Mouse (Mus musculus): ENCODE measurements at regions not wholly inside any gene's neighbourhood (a gene's known extent, or its start where the extent isn't known, plus 50 kb on each side); places are given as distances from the start of the nearest gene placed in this dataset.

DNA sequence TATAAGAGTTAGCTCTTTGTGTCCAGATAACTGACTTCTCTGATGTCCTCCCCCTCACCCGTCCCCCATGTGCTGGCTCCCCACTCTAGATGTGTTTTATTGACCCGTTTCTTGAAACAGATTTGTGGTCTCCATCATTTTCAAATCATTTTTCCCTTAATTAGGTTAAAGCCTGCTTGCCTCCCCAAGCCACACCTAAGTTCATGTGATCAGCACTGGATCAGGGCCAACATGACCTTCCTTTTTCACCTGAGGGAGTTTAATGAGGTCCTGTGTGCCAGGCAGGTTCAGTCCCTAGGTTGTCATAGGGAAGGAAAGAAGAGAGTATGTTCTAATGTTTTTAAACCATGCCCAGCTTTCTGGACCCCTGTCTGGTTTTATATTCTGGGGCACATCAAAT, 390.9 kb upstream of the Slc35b3 start:
- no peak for DNase-seq (ENCODE audit: low spot score)

DNA sequence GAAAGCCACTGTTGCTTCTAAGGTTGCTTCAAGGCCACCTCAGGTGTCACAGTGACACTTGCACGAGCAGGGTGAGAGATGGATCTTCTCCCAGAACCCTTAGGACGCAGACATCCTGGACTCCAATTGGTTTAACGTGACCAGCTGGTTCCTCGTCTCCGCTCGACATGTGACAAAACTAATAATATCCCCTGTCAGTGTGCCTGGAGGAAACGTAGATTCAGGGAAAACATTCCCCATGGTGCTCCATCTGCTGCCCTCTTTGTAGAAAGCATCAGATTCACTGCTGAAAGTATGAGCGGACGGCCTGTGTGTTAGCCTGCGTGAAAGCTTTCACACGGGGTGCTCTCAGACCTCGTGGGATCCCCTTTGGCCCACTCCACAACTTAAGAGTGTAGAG, 390.0 kb upstream of the Slc35b3 start:
- DNase-seq (ENCODE audit: low spot score), result no peak

DNA sequence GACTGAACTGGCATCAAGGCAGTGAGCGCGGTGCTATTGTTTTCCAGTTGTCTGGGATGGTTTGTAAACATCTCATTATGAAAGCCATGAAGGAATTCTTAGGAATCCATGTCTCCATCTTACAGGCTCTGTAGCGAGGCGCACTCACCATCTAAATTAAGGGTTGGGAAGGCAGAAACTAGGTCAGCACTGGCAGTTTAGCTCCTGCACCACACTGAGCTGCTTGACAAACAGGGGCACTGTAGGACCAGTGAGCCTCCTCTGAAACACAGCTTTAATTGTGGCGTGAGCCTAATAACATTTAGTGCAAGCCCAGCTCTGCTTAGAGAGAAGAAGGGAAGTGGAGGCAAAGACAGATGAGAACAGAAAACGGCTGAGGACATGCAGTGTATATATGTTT, 387.1 kb upstream of the Slc35b3 start:
- DNase-seq (ENCODE audit: low spot score), result no peak

DNA sequence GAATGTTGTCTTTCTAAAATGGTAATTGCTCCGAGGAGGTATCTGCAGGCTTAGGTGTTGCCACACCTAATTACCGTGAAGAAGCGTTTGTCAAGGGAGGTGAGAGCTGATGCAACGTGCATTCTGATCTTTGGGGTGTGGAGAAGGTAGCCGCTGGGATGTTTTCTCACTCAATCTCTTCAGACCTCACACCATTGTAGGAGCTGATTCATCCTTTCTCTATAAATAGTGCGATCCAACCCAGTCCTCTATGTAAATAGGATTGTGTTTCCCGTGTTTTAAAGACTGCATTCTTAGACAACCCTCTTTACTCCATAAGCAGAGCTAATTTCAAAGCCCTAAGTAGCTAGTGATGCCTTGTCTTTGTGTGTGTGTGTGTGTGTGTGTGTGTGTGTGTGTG, 374.2 kb upstream of the Slc35b3 start:
- no peak for DNase-seq (ENCODE audit: low spot score)

DNA sequence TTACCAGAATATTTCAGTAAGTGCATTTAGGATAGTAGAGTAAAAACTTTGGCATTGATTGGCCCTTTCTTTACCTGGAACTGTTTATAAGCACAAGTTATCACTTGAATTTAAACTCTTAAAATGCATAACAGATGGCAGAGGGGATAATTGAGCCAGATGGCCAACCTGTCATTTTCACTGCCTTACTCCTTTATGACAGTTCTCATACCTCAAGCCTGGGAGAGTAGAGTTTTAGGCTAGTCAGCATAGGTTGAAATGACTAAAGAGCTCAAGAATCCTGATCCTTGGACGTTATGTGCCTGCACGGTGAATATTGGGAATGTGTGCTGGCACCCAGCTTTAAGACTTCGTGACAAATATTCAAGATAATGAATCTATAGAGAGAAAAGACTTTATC, 369.1 kb upstream of the Slc35b3 start:
- no peak for DNase-seq (ENCODE audit: low spot score)

DNA sequence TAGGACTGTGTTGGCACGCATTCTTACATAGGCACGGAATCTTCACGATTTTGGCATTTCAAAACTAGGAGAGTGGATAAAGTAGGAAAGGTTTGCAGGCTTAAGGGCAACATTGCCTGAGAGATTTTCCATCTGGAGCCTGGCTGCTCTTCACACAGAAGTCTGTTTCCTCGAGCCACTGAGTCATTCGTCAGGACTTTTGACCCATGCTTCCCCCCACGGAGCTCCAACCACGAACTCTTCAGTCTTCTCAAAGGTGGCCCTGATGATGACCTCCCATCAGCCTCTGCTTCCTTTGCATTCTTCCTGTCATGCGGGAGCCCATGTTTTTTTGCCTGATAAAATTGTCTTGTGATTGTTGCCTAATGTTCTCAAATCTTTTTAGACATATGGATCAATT, 365.5 kb upstream of the Slc35b3 start:
- peak; percentile 18 for DNase-seq (ENCODE audit: low spot score)

DNA sequence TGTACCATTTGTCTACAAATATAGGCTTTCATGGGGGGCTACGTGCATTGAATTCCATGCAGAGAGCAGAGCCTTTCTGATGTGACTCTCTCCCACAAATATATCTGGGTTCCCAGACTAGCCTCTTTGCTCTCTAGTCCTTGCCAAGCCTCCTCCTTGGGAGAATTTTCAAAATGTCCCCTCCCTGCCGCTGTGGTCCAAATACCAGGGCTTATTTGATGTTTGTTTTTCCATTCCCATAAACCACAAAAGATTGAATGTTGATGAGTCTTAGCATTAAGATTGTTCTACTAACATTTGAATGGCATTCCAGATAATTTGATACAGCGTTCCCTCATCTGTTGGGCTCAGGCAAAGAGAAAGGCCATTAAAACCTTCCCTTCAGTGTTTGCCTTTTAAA, 360.4 kb upstream of the Slc35b3 start:
- DNase-seq (ENCODE audit: low spot score), result no peak

DNA sequence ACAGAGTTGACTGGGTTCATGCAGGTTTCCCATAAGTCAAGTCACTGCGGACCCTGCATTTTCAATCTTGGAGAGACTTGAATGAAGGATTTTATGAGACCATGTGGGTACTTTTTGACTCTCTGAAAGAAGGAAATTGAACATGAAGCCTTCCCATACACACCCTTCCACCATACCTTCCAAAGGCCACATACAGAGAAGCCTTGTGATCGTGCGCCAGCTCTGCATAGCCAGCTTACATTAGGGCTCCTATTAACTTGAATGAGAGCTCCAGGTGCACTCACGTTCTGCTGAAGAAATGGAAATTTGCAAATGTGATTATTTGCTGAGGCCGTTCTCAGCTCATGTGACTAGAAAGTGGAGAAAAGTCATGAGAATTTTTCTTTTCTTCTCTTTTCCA, 349.1 kb upstream of the Slc35b3 start:
- no peak for DNase-seq (ENCODE audit: low spot score)

DNA sequence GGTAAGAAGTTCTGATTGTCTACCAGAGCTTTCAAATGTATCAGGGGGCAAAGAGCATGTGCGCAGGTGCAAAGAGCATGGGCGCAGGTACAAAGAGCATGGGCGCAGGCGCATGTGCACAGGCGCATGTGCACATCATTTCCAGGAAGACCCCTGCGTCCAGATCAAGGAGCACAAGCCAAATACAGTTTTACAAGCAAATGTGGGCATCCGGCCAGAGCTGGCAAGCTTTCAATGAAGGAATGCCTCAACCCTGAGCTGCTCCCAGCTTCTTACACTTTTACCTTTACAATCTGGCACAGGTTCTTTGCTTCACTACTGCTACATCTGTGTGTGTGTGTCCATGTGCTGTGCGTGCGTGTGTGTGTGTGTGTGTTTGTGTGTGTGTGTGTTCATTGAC, 347.2 kb upstream of the Slc35b3 start:
- peak; percentile 43 for DNase-seq (ENCODE audit: low spot score)

DNA sequence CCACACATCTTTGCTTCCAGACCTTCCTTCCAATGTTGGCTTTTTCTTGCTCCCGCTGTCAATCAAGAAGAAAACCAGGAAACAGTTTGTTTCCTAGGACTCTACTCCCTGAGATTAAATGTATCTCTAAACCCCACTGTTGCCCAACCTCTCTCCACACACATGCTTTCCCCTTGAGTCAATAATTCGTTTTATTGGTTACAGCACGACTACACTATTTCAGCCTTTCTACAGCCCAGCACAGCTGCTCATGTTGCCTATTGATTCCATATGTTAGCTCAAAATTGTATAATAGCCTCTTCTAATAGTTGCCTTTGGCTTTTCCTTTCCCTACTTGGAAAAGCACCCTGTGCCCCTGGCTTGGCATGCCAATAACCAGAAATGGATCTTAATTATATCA, 346.2 kb upstream of the Slc35b3 start:
- no peak for DNase-seq (ENCODE audit: low spot score)

DNA sequence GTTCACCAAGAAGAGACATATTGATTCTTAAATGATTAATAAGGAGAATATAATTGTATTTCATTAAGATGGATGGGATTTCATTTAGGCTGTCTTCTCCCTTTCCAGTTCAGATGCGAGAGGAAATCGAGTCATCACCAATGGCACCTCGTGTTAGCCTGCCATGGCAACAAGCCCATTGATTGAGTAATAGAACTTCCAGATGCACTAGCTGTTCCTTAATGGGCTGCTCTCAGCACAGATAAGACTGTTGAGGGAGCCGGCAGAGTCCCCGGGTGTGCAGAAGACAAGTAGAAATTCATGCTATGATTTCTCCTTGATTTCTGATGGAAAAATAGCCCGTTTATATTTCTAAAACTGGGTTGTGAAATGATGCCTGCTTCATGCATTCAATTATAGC, 336.5 kb upstream of the Slc35b3 start:
- DNase-seq (ENCODE audit: low spot score), result peak; percentile 52

DNA sequence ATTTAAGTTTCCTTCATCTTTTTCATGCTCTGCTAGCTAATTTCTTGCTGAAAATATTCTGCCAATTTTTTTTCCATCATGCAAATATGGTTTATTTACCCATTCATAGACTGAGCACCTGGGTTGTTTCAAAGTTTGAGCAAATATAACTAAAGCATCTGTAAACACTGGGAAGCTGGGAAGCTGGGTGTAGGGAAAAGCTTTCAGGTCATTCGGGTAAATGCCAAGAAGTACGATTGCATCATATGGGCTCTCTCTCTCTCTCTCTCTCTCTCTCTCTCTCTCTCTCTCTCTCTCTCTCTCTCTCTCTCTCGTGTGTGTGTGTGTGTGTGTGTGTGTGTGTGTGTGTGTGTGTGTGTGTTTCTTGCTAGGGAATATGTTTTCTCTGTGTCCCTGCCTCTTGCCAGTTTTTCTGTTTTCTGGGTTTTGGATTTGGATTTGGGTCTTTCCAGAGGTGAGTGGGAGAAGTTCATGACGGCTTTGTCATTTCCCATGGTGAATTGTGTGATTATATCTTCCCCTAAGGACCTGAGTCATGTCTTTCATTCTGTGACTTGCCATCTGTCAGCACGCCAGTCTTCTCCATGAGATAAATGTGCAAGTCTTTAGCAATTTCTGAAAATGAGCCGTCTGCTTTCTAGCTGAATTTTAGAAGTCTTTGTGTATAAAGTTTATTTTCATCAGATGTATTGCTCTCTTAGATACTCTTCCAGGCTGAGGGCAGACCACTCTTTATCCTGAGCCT, 329.7 kb upstream of the Slc35b3 start:
- DNase-seq (ENCODE audit: low spot score), result peak; percentile 86

DNA sequence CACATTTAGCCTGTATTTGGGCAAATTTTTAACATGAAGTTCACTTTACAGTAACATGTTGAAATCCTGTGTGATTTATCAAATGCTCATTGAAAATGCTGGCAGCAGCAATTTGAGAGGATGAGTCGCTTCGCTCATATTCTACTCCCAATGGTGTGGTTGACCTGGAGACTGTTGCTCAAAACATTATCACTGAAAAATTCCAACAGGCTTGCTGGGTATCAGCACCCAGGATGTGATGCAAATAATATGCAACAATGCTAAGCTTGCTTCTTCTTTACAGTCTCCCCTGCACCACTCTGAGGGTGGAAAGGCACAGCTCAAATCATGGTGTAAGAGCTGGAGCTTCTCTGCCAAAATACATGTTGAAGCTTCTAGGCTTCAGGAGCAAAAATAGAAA, 321.6 kb upstream of the Slc35b3 start:
- no peak for DNase-seq (ENCODE audit: low spot score)

DNA sequence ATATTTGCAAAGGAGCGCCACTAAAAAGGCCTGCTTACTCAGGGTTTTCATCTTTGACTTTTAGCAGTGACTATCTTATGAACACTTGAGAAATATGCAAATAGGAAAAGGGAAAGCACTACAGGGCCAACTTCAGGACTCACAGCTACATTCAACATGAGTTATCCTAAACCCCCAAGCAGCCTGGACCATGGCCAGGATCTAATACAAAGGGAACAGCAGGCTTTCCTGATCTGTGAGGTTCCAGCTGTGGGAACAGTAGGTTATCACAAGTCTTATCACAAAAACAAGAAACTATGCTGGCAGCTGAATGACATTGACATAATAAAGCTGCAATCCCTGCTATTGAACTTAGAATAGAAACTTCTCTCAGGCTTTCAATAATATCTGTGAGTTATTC, 317.4 kb upstream of the Slc35b3 start:
- DNase-seq (ENCODE audit: low spot score), result no peak

DNA sequence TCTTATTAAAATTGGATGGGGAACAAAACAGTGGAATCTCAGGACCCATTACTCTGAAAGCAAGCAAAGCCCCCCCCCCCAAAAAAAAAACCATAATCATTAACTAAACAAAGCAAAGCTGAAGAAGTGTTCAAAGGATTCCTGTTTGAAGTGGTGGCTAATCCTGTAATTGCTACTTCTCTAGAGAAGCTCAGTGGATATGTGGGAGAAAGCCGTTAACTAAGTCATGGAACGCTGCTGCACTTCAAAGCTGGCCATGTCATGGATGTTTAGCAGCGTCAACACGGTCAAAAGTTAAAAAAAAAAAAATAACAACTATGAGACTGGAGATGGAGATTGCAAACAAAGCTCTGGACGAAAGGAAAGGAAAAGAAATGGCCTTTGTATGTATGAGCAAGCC, 305.3 kb upstream of the Slc35b3 start:
- DNase-seq (ENCODE audit: low spot score), result no peak

DNA sequence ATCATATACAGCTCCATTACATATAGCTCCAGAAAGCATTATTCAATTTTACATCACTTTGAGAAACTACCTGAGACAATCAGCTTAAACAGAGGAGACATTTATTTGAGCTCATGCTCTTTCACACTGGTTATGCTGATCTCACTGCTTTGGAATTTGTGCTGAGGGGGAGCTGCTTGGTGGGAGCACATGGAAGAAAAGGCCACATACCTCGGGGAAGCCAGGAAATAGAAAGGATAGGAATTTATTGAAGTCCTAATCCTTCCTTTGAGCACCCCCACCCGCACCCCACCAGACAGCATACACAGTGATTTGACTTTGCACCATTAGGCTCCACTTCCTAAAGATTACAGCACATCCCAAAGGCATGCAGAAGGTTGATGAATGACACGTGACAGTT, 296.0 kb upstream of the Slc35b3 start:
- no peak for DNase-seq (ENCODE audit: low spot score)

DNA sequence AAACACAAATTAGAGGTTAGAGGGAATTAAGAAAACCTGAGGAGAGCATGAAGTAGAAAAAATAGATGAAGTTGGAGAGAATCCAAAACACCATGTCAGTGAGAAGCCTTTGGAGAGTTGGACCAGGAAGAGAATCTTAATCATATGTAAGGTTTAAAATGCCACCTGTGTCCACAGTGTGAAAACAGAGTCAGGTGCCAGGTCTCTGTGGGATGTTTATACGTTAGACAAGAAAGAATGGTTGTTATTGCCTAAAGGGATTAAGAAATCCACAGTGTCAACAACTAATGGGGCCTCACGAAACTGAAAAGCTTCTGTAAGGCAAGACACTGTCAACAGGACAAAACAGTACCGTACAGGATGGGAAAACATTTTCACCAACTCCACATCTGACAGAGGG, 294.7 kb upstream of the Slc35b3 start:
- DNase-seq (ENCODE audit: low spot score), result no peak

DNA sequence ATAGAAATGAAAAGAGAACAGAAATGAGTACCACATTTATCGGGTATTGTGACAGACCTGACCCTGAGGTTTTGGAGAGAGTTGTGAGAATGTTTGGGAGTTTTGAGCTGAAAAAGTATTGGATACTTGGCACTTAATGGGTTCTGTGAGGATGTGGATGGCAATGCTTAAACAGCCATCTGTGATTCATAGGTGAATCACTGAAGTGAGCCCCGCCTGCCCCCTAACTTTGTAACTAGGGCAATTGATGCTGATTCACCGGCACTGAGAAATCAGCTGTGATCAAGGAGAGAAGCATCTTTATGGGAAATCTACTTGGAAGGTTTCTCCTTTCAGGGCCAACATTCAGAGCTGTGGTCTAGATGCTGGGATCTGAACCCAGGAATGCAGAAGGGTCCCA, 291.9 kb upstream of the Slc35b3 start:
- no peak for DNase-seq (ENCODE audit: low spot score)

DNA sequence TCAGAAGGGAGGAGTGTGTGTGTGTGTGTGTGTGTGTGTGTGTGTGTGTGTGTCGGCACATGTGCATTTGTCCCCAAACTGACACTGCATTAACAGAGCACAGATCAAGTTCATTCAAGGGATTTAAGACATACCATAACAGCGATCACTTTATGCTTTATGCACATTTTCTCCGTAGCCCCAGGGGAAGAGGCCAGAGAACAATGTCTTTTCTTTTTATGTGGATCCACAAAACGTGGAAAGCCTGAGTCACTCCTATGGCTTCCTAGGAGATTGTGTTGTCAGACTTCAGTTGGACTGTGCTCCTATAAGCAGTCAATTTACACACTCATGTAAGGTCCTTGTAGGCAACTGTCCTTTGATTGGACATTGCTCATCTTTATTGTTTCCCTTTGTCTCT, 289.4 kb upstream of the Slc35b3 start:
- no peak for DNase-seq (ENCODE audit: low spot score)

DNA sequence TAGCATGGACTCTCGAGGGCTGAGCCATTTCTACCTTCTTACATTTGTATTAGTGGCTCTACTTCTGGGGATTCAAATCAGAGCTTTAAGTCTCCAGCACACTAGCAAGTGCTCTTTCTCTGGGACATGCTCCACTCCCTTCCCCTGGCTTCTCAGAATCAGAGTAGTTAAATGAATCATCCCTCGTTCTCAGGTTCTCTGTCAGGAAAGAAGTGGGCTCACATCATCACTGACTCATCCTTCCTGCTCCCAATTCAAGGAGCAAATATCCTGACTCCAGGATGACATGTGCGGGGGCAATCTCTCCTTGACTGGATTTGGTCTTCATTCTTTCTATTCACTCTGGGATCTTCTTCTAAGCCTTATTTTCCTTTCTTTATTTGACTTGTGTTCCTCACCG, 266.2 kb upstream of the Slc35b3 start:
- DNase-seq (ENCODE audit: low spot score), result no peak

DNA sequence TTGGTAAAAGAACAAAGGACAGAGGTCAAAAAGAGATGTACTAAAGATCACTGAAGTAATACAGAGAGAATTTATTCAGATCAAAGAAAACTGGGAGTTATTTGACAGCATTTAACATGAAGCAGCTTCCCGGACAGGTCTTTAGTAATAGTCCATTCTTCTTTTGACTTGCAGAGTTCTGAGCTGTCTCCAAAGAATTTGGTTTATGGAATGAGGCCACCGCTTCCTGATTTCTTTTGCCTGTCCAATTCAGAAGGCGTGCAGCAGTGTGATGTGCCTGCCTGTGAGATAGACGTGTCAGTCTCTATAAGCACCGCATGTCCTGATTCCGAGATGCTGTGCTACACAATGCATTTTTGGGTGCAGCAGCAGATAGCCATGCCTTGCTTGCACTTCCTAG, 265.0 kb upstream of the Slc35b3 start:
- no peak for DNase-seq (ENCODE audit: low spot score)

DNA sequence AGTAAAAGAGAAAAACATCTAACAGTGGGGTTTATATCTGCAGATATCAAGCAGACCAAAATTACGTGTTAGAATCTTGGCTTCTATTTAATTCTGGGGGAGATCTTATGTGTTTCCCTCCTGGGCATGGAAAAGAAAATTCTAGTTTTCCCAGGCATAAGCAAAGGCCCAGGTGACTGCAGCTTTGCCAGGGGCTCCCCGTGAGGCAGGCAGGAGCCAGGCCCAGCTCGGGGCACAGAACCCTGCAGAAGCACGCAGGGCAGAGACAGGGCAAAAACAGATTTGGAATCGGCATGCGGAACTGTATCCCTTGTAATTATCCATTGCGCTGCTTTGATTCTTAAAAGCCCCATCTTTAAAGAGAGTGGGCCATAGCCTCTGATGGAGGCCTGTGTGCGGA, 250.4 kb upstream of the Slc35b3 start:
- no peak for DNase-seq (ENCODE audit: low spot score)

DNA sequence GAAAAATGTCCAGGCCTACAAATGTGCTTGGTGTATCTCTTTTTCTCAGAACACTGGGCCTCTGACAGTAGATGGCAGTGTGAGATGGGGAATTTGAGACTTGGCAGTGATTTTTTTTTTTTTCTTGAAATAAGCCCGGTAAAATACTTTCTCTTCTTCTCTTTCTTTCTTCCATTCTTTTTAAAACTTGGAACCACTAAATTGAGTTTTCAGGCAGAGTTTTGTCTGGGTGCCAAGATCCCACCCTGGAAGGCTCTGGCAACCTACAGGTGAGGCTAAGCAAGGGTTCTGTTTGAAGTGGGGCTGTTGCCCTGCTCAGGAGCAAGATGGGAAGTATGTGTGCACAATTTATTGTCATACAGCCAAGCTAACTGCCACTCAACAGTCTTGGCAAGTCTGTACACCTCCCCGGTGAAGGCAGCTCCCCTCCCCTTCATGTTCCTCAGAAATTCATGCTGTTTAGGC, 223.1 kb upstream of the Slc35b3 start:
- peak; percentile 78 for DNase-seq (ENCODE audit: low spot score)

DNA sequence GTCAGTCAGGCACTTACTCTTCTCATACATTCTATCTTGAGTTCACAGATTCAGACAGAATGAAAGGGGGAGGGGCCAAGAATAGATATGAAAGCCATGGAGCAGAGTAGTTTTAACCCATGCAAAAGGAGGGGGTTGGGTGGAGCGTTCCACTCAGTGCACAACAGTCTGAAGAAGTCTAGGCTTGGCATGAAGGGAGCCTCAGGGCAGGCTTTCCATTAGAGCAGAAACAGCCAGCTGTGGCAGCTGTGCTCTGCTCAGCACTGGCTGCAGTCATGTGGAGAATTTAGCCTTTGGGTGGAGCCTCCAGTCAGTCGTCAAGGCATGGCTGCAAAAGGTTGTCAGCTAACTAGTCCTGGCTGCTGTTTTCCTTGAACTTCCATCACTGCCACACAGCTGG, 201.3 kb upstream of the Slc35b3 start:
- DNase-seq (ENCODE audit: low spot score), result no peak

DNA sequence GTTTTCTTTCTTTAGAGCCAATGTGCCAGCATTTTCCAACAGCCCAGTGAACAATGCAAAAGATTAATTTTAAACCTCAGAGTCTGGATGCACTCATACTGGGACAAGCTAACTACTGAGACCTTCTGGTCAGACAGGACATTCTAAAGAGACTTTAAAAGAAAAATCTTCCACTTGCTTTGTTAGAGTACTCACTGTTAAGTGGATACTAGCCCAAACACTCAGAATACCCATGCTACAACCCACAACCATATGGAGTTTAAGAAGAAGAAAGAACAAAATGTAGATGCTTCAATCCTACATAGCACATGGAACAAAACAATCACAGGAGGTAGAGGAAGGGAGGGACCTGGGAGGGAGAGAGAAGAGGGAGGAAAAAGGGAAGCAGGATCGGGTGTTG, 167.3 kb upstream of the Slc35b3 start:
- no peak for DNase-seq (ENCODE audit: low spot score)
